Mouse (Mus musculus) embryonic fibroblast, embryonic 13.5 days (primary cell): ENCODE data around the gene Olfr1453.

Experiments
- CTCF ChIP-seq: IDR thresholded peaks from 2 replicates; pipeline ENCODE4 v1.5.1; 2011; ENCODE audit warnings: mild to moderate bottlenecking, control low read depth, low read length, moderate library complexity, borderline replicate concordance; ENCODE audit not compliant: insufficient read depth
- POLR2A ChIP-seq: IDR thresholded peaks from 2 replicates; pipeline ENCODE4 v1.6.1; 2011; ENCODE audit warnings: low read depth, mild to moderate bottlenecking, control low read depth, low read length, moderate library complexity

- no peak for TF ChIP-seq POLR2A
- no peak for TF ChIP-seq CTCF
Observed at GRCm38 (mm10) chr19:13060310-13060709, 32.2 kb upstream of the Olfr1453 start, which contains the start of gene Olfr1454.
